Mouse (Mus musculus) lung, embryonic 14.5 days (tissue): Measurements from ENCODE around the gene Hist4h4. TPM values are rescaled to one million over a fixed set of nuclear protein-coding genes. Genes with fewer than 3 reads are reported as not detected.
A peak's percentile ranks its signal among the peaks of the same experiment; 100 is the strongest.
"Not testable (repeated sequence)": the region's sequence is repeated elsewhere in the genome, so short reads cannot be mapped to it uniquely, and the experiment has no call there.

Experiments
- ATAC-seq: fragments of 200-750 bp; cut with Nextera tagmentation; 2 replicates; pipeline ENCODE4 v1.8.0; 2017; ENCODE audit warnings: mild to moderate bottlenecking, moderate TSS enrichment, moderate library complexity; ENCODE audit not compliant: insufficient read depth
- DNase-seq: peaks from one replicate; pipeline ENCODE4 v3.0.0-alpha.2; 2015
- H3K27ac ChIP-seq: fragments of 300-500 bp; sonication (generic); 2 replicates; pipeline ENCODE4 v1.5.1; 2014; ENCODE audit warnings: low read depth, mild to moderate bottlenecking, moderate library complexity
- H3K27me3 ChIP-seq: fragments of 300-500 bp; sonication (generic); 2 replicates; pipeline ENCODE4 v1.6.1; 2014; ENCODE audit warnings: low read length, control low read depth; ENCODE audit not compliant: insufficient read depth
- H3K36me3 ChIP-seq: fragments of 300-500 bp; sonication (generic); 2 replicates; pipeline ENCODE4 v1.6.1; 2014; ENCODE audit warnings: control low read depth; ENCODE audit not compliant: insufficient read depth
- H3K4me1 ChIP-seq: fragments of 300-500 bp; sonication (generic); 2 replicates; pipeline ENCODE4 v1.6.1; 2014; ENCODE audit warnings: antibody characterized with exemption, control low read depth; ENCODE audit not compliant: insufficient read depth
- H3K4me2 ChIP-seq: fragments of 300-500 bp; sonication (generic); 2 replicates; pipeline ENCODE4 v1.6.1; 2014; ENCODE audit warnings: mild to moderate bottlenecking
- H3K4me3 ChIP-seq: fragments of 300-500 bp; sonication (generic); 2 replicates; pipeline ENCODE4 v1.5.1; 2014; ENCODE audit warnings: low read depth, low read length
- H3K9ac ChIP-seq: fragments of 300-500 bp; sonication (generic); 2 replicates; pipeline ENCODE4 v1.6.1; 2014
- H3K9me3 ChIP-seq: fragments of 300-500 bp; sonication (generic); 2 replicates; pipeline ENCODE4 v1.6.1; 2016; ENCODE audit warnings: low read depth, low read length, control low read depth
- CTCF ChIP-seq: IDR thresholded peaks from 2 replicates; pipeline ENCODE4 v1.5.1; 2016; ENCODE audit warnings: antibody characterized with exemption, low read depth
- WGBS: fragments of 180-500 bp; shearing (Covaris S2); extraction: QIAGEN DNeasy Blood & Tissue Kit; methylation state at CpG from one replicate; pipeline ENCODE4 v1.1.7; 2014; 5-methylcytosine and 5-hydroxymethylcytosine counted together
- polyA plus RNA-seq: library from polyadenylated mRNA; unstranded; fragments of >200 nt; fragmentation: Nextera tagmentation; extraction: Ambion mirVana; gene quantifications from 2 replicates; pipeline ENCODE4 v1.2.1, GENCODE M21; 2014

Hist4h4 gene
- polyA plus RNA-seq, 1 experiment from 2014 or later: 2.1 TPM

GRCm38 (mm10) chr6:136807395-136808013, 3.3 kb upstream of the Hist4h4 start:
- no peak for TF ChIP-seq CTCF
- H3K9ac ChIP-seq: peak overlapping the region; percentile 41

GRCm38 (mm10) chr6:136806819-136807218, 2.6 kb upstream of the Hist4h4 start:
- Histone ChIP-seq H3K9ac (no peak overlapping the region; the same call in 1 of the 2 replicates), H3K4me3 (peak overlapping the region; percentile 83; the same call in 1 of the 2 replicates), H3K4me1 (peaks cover 15% of the 10 kb centered on the region), H3K27me3 (no peaks in the 10 kb centered on the region), H3K36me3 (peaks cover 4% of the 10 kb centered on the region; the same call in 1 of the 2 replicates), H3K9me3 (no peaks in the 10 kb centered on the region), H3K4me2 (peak overlapping the region; percentile 95), H3K27ac (peak overlapping the region; percentile 87)
- ATAC-seq (no peak), DNase-seq (peak; percentile 67)
- WGBS: 49% methylated on average over 5 of the region's 5 CpGs
- no peak for TF ChIP-seq CTCF

More at GRCm38 (mm10) chr6:136807395-136808013, 3.3 kb upstream of the Hist4h4 start:
- DNase-seq: peak; percentile 32
- WGBS: 33% methylated on average over 18 of the region's 18 CpGs
- no peaks in the 10 kb centered on the region for H3K9me3 ChIP-seq
- peaks cover 15% of the 10 kb centered on the region for H3K4me1 ChIP-seq
- H3K27ac ChIP-seq: peak overlapping the region; percentile 87
- no peaks in the 10 kb centered on the region for H3K27me3 ChIP-seq
- no peak; the same call in 1 of the 2 replicates for ATAC-seq
- peak overlapping the region; percentile 95 for H3K4me2 ChIP-seq
- peak overlapping the region; percentile 83 for H3K4me3 ChIP-seq
- H3K36me3 ChIP-seq: peaks cover 11% of the 10 kb centered on the region

- TF ChIP-seq CTCF: no peak
- Histone ChIP-seq H3K4me3 (no peak overlapping the region), H3K27me3 (no peaks in the 10 kb centered on the region), H3K36me3 (no peaks in the 10 kb centered on the region), H3K4me1 (peaks cover 15% of the 10 kb centered on the region), H3K4me2 (peak overlapping the region; percentile 92; the same call in 1 of the 2 replicates), H3K9ac (no peak overlapping the region), H3K9me3 (no peaks in the 10 kb centered on the region), H3K27ac (peak overlapping the region; percentile 100; the same call in 1 of the 2 replicates)
- WGBS: 74% methylated on average over 1 of the region's 1 CpGs
- ATAC-seq (no peak), DNase-seq (no peak)
Observed at GRCm38 (mm10) chr6:136805409-136805775, 1.2 kb upstream of the Hist4h4 start.

GRCm38 (mm10) chr6:136804705-136805408, 642 bp upstream of the Hist4h4 start:
- ATAC-seq (no peak), DNase-seq (peak; percentile 52)
- Histone ChIP-seq H3K27ac (peak overlapping the region; percentile 100), H3K4me3 (peak overlapping the region; percentile 72), H3K4me2 (peak overlapping the region; percentile 92), H3K4me1 (peaks cover 15% of the 10 kb centered on the region), H3K36me3 (no peaks in the 10 kb centered on the region), H3K9me3 (no peaks in the 10 kb centered on the region), H3K9ac (peak overlapping the region; percentile 50), H3K27me3 (no peaks in the 10 kb centered on the region)
- 26% methylated on average over 9 of the region's 9 CpGs for WGBS
- no peak for TF ChIP-seq CTCF

GRCm38 (mm10) chr6:136803093-136803738, 999 bp downstream of the Hist4h4 start:
- peak overlapping the region; percentile 92 for H3K4me2 ChIP-seq
- peak overlapping the region; percentile 98 for H3K9ac ChIP-seq
- no peaks in the 10 kb centered on the region for H3K27me3 ChIP-seq
- peak overlapping the region; percentile 72 for H3K4me3 ChIP-seq
- peaks cover 12% of the 10 kb centered on the region for H3K4me1 ChIP-seq
- peak; percentile 51 for DNase-seq
- no peaks in the 10 kb centered on the region for H3K36me3 ChIP-seq
- no peak for TF ChIP-seq CTCF
- 11% methylated on average over 12 of the region's 12 CpGs for WGBS
- no peak for ATAC-seq
- H3K9me3 ChIP-seq: no peaks in the 10 kb centered on the region
- peak overlapping the region; percentile 100 for H3K27ac ChIP-seq

GRCm38 (mm10) chr6:136801274-136801673, 2.9 kb downstream of the Hist4h4 start:
- peaks cover 9% of the 10 kb centered on the region; the same call in 1 of the 2 replicates for H3K4me1 ChIP-seq
- H3K27ac ChIP-seq: no peak overlapping the region
- no peak overlapping the region for H3K9ac ChIP-seq
- H3K4me3 ChIP-seq: no peak overlapping the region
- no peaks in the 10 kb centered on the region for H3K27me3 ChIP-seq
- H3K36me3 ChIP-seq: no peaks in the 10 kb centered on the region
- no peaks in the 10 kb centered on the region for H3K9me3 ChIP-seq
- ATAC-seq (no peak), DNase-seq (no peak)
- H3K4me2 ChIP-seq: no peak overlapping the region
- no peak for TF ChIP-seq CTCF
- 57% methylated on average over 6 of the region's 6 CpGs for WGBS

- no peak overlapping the region for H3K9ac ChIP-seq
- H3K4me3 ChIP-seq: no peak overlapping the region
- H3K9me3 ChIP-seq: no peaks in the 10 kb centered on the region
- H3K4me1 ChIP-seq: peaks cover 9% of the 10 kb centered on the region; the same call in 1 of the 2 replicates
- no peak overlapping the region for H3K27ac ChIP-seq
- no peaks in the 10 kb centered on the region for H3K27me3 ChIP-seq
- no peak for TF ChIP-seq CTCF
- H3K4me2 ChIP-seq: no peak overlapping the region
- no peaks in the 10 kb centered on the region for H3K36me3 ChIP-seq
- no peak for ATAC-seq
- 79% methylated on average over 8 of the region's 8 CpGs for WGBS
- DNase-seq: no peak
Observed at GRCm38 (mm10) chr6:136800710-136801109, 3.5 kb downstream of the Hist4h4 start.

- not testable (repeated sequence) for H3K36me3 ChIP-seq, H3K27me3 ChIP-seq, ATAC-seq, H3K4me1 ChIP-seq, DNase-seq, H3K27ac ChIP-seq, H3K9ac ChIP-seq, H3K4me2 ChIP-seq, H3K9me3 ChIP-seq, H3K4me3 ChIP-seq
- 81% methylated on average over 3 of the region's 3 CpGs for WGBS
Observed at GRCm38 (mm10) chr6:136797874-136798693, 6.1 kb downstream of the Hist4h4 start.
